Mouse (Mus musculus) forebrain, embryonic 15.5 days (tissue): ENCODE results near the gene Mpv17l2. TPM values are rescaled to one million over a fixed set of nuclear protein-coding genes. Genes with fewer than 3 reads are reported as not detected.
A peak's percentile ranks its signal among the peaks of the same experiment; 100 is the strongest.

Experiments
- ATAC-seq: fragments of 200-750 bp; cut with Nextera tagmentation; replicated peaks from 2 replicates; pipeline ENCODE4 v1.8.0; 2017; ENCODE audit warnings: mild to moderate bottlenecking, moderate TSS enrichment, moderate library complexity
- H3K27ac ChIP-seq: fragments of 300-500 bp; sonication (generic); replicated peaks from 2 replicates; pipeline ENCODE4 v1.5.1; 2015; ENCODE audit warnings: mild to moderate bottlenecking, inconsistent platforms
- H3K27me3 ChIP-seq: fragments of 300-500 bp; sonication (generic); 2 replicates; pipeline ENCODE4 v1.6.1; 2015; ENCODE audit warnings: inconsistent platforms
- H3K36me3 ChIP-seq: fragments of 300-500 bp; sonication (generic); 2 replicates; pipeline ENCODE4 v1.6.1; 2015; ENCODE audit warnings: mild to moderate bottlenecking, inconsistent platforms
- H3K4me1 ChIP-seq: fragments of 300-500 bp; sonication (generic); 2 replicates; pipeline ENCODE4 v1.6.1; 2015; ENCODE audit warnings: inconsistent platforms
- H3K4me2 ChIP-seq: fragments of 300-500 bp; sonication (generic); replicated peaks from 2 replicates; pipeline ENCODE4 v1.6.1; 2015; ENCODE audit warnings: mild to moderate bottlenecking, inconsistent platforms
- H3K4me3 ChIP-seq: fragments of 300-500 bp; sonication (generic); 2 replicates; pipeline ENCODE4 v1.5.1; 2015; ENCODE audit warnings: mild to moderate bottlenecking, inconsistent platforms
- H3K9ac ChIP-seq: fragments of 300-500 bp; sonication (generic); replicated peaks from 2 replicates; pipeline ENCODE4 v1.6.1; 2015; ENCODE audit warnings: mild to moderate bottlenecking, inconsistent platforms
- H3K9me3 ChIP-seq: fragments of 300-500 bp; sonication (generic); 2 replicates; pipeline ENCODE4 v1.6.1; 2016; ENCODE audit warnings: inconsistent platforms
- WGBS: fragments of 180-500 bp; shearing (Covaris S2); methylation state at CpG from one replicate; pipeline ENCODE4 v1.1.7; 2015; ENCODE audit warnings: mixed read lengths; 5-methylcytosine and 5-hydroxymethylcytosine counted together
- polyA plus RNA-seq: library from polyadenylated mRNA; unstranded; fragments of >200 nt; fragmentation: Nextera tagmentation; extraction: Ambion mirVana; gene quantifications from 2 replicates; pipeline ENCODE4 v1.2.1, GENCODE M21; 2015

Gene Mpv17l2
- polyA plus RNA-seq, 1 experiment from 2014 or later: 51.5 TPM

DNA sequence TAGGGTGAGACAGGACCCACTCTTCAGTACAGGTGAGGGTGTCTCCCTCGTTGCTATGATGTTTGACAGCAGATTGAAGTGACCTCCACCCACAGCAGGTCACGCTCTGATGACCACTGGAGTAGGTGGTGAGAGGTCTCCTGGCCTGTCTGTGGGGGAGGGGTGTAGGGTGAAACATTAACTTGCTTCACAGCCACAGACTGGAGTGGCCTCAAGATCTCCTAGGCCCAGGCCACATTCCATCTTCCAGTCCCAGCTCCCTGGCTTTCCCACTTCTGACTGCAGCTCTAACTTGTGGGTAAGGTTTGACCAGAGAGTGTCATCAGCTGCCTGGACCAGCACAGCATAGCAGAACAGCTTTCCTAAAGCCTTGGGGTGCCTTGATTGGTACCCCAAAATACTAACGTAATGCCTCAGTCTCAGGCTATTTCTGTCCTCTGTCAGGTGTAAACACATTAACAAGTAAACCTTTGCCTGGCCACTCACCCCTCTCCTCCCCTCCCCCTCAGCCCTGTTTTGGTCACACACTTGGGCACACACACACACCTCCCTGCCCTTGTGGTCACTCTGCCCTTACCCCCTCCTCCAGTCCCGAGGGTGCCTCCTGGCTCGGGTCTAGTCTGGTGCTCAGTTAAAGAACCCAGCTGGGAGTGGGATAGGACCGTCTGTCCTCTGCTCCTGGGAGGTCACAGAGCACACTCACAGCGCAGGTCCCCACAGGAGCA, 37.1 kb downstream of the Mpv17l2 start, which contains the start of gene Pde4c:
Pde4c (plus strand) TSS at position 235 of the 725 bp plus-strand sequence.
- H3K36me3 ChIP-seq: no peaks in the 10 kb centered on the region
- H3K27ac ChIP-seq: no peak within 1 kb of the TSS
- H3K4me2 ChIP-seq: no peak within 1 kb of the TSS
- H3K4me1 ChIP-seq: no peaks in the 10 kb centered on the region
- ATAC-seq: no peak
- H3K9me3 ChIP-seq: no peaks in the 10 kb centered on the region
- no peak within 1 kb of the TSS for H3K4me3 ChIP-seq
- H3K9ac ChIP-seq: no peak within 1 kb of the TSS
- peaks cover 9% of the 10 kb centered on the region for H3K27me3 ChIP-seq
- WGBS: 68% methylated on average over 7 of the region's 7 CpGs

DNA sequence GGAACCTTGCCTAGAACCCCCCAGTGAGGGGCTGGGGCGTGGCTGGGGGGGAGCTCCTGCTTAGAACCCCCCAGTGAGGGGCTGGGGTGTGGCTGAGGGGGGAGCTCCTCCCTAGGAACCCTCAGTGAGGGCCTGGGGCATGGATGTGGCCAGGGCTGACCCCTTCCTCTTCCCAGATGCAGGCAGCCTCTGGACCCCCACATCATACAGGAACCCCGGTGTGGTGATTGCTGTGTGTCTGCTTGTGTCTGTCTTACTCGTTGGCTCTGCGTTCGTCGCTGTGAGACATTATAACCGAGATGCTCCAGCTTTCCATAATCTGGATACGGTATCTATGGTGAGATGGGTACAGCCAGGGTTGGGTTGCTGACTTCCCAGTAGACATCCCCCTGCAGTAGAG, 39.1 kb downstream of the Mpv17l2 start:
- ATAC-seq: no peak

DNA sequence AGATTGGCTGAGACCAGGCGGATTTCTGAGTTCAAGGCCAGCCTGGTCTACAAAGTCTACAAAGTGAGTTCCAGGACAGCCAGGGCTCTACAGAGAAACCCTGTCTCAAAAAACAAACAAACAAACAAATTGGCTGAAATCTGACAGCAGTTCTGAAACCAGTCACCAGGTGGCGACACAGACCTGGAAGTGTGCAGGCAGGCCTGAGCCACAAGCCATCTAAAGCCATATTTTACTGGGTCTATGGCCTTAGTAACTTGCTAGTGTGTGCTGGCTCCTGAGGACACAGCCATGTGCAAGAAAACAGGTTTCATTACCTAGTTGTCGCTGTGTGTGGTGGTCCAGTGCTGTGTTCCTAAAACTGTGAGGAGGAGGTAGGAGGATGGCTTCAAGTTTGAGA, 40.0 kb downstream of the Mpv17l2 start:
- H3K4me1 ChIP-seq: no peaks in the 10 kb centered on the region
- H3K4me3 ChIP-seq: no peak overlapping the region
- H3K27ac ChIP-seq: no peak overlapping the region
- ATAC-seq: peak; percentile 62; the same call in 1 of the 2 replicates
- no peaks in the 10 kb centered on the region for H3K36me3 ChIP-seq
- peaks cover 7% of the 10 kb centered on the region; the same call in 1 of the 2 replicates for H3K27me3 ChIP-seq
- WGBS: 5% methylated on average over 3 of the region's 3 CpGs
- no peak overlapping the region for H3K4me2 ChIP-seq
- no peaks in the 10 kb centered on the region for H3K9me3 ChIP-seq
- H3K9ac ChIP-seq: no peak overlapping the region

More for the DNA sequence above, 39.1 kb downstream of the Mpv17l2 start:
- peaks cover 7% of the 10 kb centered on the region; the same call in 1 of the 2 replicates for H3K27me3 ChIP-seq
- no peaks in the 10 kb centered on the region for H3K36me3 ChIP-seq
- no peaks in the 10 kb centered on the region for H3K9me3 ChIP-seq
- no peak overlapping the region for H3K4me3 ChIP-seq
- H3K4me1 ChIP-seq: no peaks in the 10 kb centered on the region
- no peak overlapping the region for H3K4me2 ChIP-seq
- no peak overlapping the region for H3K9ac ChIP-seq
- no peak overlapping the region for H3K27ac ChIP-seq
- 86% methylated on average over 8 of the region's 8 CpGs for WGBS

- Histone ChIP-seq H3K4me2 (no peak overlapping the region), H3K27me3 (peaks cover 7% of the 10 kb centered on the region; the same call in 1 of the 2 replicates)
- 69% methylated on average over 9 of the region's 9 CpGs for WGBS
These were observed 40.9 kb downstream of the Mpv17l2 start for GRCm38 (mm10) chr8:70719796-70720270.

DNA sequence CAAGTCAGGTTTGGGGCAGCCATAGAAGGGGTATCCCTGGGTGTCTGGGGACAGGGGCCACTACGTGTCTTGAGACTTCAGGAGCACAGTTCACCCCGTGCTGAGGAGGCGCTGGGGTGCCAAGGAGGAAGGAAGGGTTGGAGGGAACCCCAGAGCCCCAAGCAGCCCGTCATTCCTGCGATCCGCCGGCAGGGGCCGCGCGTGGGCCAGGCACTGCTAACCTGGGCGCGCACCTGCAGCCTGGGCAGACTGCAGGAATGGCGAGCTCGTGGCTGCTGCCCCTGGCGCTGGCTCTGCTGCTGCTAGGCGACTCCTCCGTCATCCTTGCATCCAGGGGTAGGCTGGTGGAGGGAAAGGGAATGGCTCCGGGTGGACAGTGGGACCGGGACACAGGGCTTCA, 42.4 kb downstream of the Mpv17l2 start, which contains the start of gene Gm3336:
Gm3336 (plus strand) TSS at position 247 of the 400 bp plus-strand sequence.
- H3K27me3 ChIP-seq: peaks cover 7% of the 10 kb centered on the region; the same call in 1 of the 2 replicates
- no peak within 1 kb of the TSS for H3K27ac ChIP-seq
- no peaks in the 10 kb centered on the region for H3K4me1 ChIP-seq
- no peaks in the 10 kb centered on the region for H3K36me3 ChIP-seq
- no peak within 1 kb of the TSS for H3K4me2 ChIP-seq
- 2% methylated on average over 19 of the region's 19 CpGs for WGBS
- no peaks in the 10 kb centered on the region for H3K9me3 ChIP-seq
- ATAC-seq: no peak
- no peak within 1 kb of the TSS for H3K9ac ChIP-seq
- H3K4me3 ChIP-seq: 0 out of 2 replicates have a peak within 1 kb of the TSS, but pooled peaks have one; percentile 3

More at GRCm38 (mm10) chr8:70719796-70720270, 40.9 kb downstream of the Mpv17l2 start:
- Histone ChIP-seq H3K36me3 (no peaks in the 10 kb centered on the region), H3K4me1 (no peaks in the 10 kb centered on the region), H3K9me3 (no peaks in the 10 kb centered on the region), H3K9ac (no peak overlapping the region), H3K27ac (no peak overlapping the region), H3K4me3 (no peak overlapping the region)
- no peak for ATAC-seq

DNA sequence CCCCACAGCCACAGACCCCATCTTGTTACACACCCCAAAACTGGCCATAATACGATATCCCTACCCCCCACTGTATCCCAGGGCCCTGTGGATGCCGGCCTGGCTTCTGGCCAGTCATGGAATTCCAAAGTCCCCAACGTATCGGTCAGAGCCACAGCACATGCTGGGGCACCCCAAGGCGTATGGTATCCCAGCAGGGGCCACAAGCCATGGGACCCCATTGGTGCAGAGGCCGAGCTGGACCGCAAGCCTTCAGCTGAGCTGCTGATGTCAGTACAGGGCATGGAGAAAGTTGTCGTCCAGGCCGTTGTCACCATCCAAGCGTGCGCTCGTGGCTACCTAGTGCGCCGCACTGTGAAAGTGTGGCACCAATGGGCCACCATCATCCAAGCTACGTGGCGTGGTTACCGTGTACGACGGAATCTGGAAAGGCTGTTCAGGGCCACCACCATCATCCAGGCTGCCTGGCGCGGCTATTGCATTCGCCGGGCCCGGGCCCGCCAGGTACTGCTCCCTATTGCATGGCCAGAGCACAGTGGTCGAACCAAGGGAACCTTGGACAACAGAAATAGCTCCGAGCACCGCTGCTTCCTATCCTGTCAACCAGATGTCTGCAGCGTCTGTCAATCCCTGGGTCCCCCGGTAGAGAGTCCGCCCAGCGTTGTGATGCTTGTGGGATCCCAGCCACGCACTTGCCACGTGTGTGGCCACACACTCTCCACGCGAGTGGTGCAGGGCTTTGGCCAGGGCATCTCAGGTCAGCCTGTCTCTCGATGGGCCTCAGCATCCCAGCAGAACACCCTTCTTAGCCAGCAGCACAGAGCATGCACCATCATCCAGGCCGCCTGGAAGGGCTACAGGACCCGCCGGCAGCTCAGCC, 44.0 kb downstream of the Mpv17l2 start:
- no peaks in the 10 kb centered on the region for H3K4me1 ChIP-seq
- peaks cover 7% of the 10 kb centered on the region; the same call in 1 of the 2 replicates for H3K27me3 ChIP-seq
- H3K4me3 ChIP-seq: no peak overlapping the region
- H3K36me3 ChIP-seq: no peaks in the 10 kb centered on the region
- no peak overlapping the region for H3K27ac ChIP-seq
- WGBS: 85% methylated on average over 40 of the region's 40 CpGs
- no peak overlapping the region for H3K9ac ChIP-seq
- no peak overlapping the region for H3K4me2 ChIP-seq
- H3K9me3 ChIP-seq: no peaks in the 10 kb centered on the region
- ATAC-seq: no peak

GRCm38 (mm10) chr8:70715086-70715485, 45.7 kb downstream of the Mpv17l2 start:
- H3K9me3 ChIP-seq: no peaks in the 10 kb centered on the region
- no peak overlapping the region for H3K4me3 ChIP-seq
- no peak overlapping the region for H3K9ac ChIP-seq
- no peak overlapping the region for H3K27ac ChIP-seq
- H3K36me3 ChIP-seq: no peaks in the 10 kb centered on the region
- no peak overlapping the region for H3K4me2 ChIP-seq
- ATAC-seq: no peak
- peaks cover 7% of the 10 kb centered on the region; the same call in 1 of the 2 replicates for H3K27me3 ChIP-seq
- WGBS: 69% methylated on average over 2 of the region's 2 CpGs
- H3K4me1 ChIP-seq: no peaks in the 10 kb centered on the region

GRCm38 (mm10) chr8:70713991-70714390, 46.8 kb downstream of the Mpv17l2 start:
- Histone ChIP-seq H3K27ac (no peak overlapping the region), H3K27me3 (peaks cover 4% of the 10 kb centered on the region; the same call in 1 of the 2 replicates), H3K4me1 (no peaks in the 10 kb centered on the region), H3K4me3 (no peak overlapping the region), H3K4me2 (no peak overlapping the region), H3K9me3 (no peaks in the 10 kb centered on the region), H3K9ac (no peak overlapping the region), H3K36me3 (no peaks in the 10 kb centered on the region)
- 76% methylated on average over 7 of the region's 7 CpGs for WGBS
- ATAC-seq: no peak; the same call in 1 of the 2 replicates

DNA sequence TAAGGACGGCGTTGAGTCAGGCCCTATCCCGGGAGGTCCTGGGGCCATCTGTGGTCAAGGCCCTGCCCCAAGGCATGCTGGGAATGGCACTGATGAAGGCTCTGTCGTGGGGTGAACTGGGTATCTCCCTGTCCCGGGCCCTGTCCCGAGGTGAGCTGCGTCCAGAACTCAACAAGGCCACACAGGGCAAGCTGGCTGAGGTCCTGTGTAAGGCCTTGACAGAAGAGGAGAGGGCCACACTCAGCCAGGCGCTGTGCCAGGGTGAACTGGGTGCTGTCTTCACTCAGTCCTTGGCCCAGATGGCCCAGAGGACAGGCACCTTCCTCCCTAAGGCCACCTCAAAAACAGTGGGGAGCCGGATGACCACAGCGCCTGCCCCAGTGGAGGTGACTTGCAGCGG, 49.7 kb downstream of the Mpv17l2 start:
- no peak overlapping the region for H3K4me2 ChIP-seq
- 93% methylated on average over 11 of the region's 11 CpGs for WGBS
- no peak overlapping the region for H3K9ac ChIP-seq
- no peaks in the 10 kb centered on the region for H3K27me3 ChIP-seq
- ATAC-seq: no peak
- no peak overlapping the region for H3K4me3 ChIP-seq
- no peak overlapping the region for H3K27ac ChIP-seq
- H3K4me1 ChIP-seq: no peaks in the 10 kb centered on the region
- no peaks in the 10 kb centered on the region for H3K36me3 ChIP-seq
- no peaks in the 10 kb centered on the region for H3K9me3 ChIP-seq

- WGBS: 92% methylated on average over 1 of the region's 1 CpGs
- Histone ChIP-seq H3K9me3 (no peaks in the 10 kb centered on the region), H3K9ac (no peak overlapping the region), H3K27ac (no peak overlapping the region), H3K27me3 (no peaks in the 10 kb centered on the region), H3K4me3 (no peak overlapping the region), H3K4me2 (no peak overlapping the region), H3K4me1 (no peaks in the 10 kb centered on the region), H3K36me3 (no peaks in the 10 kb centered on the region)
- no peak for ATAC-seq
These were observed 50.5 kb downstream of the Mpv17l2 start for GRCm38 (mm10) chr8:70710296-70710695.

DNA sequence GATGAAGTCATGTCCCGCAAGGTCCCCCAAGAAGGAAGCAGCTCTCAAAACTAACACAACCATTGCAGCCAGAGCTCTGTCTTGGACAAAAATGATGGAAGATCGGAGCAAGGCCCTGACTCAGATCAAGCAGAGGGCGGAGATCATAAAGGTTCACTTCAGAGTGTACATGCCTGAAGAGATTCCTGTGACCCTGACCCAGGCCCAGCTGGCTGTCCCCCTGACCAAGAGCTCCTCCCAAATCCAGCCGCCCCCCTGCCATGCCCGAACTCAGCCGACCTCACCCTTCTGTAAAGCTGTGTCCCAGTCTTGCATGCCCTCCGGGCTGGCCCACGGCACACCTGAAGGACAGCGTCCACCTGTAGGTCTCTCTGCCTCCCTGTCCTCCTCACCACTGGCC, 51.0 kb downstream of the Mpv17l2 start:
- Histone ChIP-seq H3K27ac (no peak overlapping the region), H3K4me2 (no peak overlapping the region), H3K36me3 (no peaks in the 10 kb centered on the region), H3K4me1 (no peaks in the 10 kb centered on the region), H3K27me3 (no peaks in the 10 kb centered on the region), H3K4me3 (no peak overlapping the region), H3K9me3 (no peaks in the 10 kb centered on the region), H3K9ac (no peak overlapping the region)
- 88% methylated on average over 9 of the region's 9 CpGs for WGBS
- ATAC-seq: no peak
